Mouse (Mus musculus): ENCODE measurements at regions not wholly inside any gene's neighbourhood (a gene's known extent, or its start where the extent isn't known, plus 50 kb on each side); places are given as distances from the start of the nearest gene placed in this dataset.

- TF ChIP-seq CTCF (IDR thresholded peaks at IDR 0.05 in 2 of 3, conservative IDR thresholded peaks at IDR 0.05 in 1 of 3; ENCODE audit: control insufficient read depth in 1 of 3, insufficient read depth in 1 of 3, low read depth in 2 of 3, low read length in 3 of 3, poor library complexity in 1 of 3, severe bottlenecking in 1 of 3) (no peak), KAT2A (conservative IDR thresholded peaks at IDR 0.05; ENCODE audit: low read depth, low read length) (no peak), SMC3 (IDR thresholded peaks at IDR 0.05; ENCODE audit: low read depth, low read length) (no peak), POLR2A (IDR thresholded peaks at IDR 0.05; ENCODE audit: control insufficient read depth in 1 of 2, insufficient read depth in 1 of 2, low read depth in 1 of 2, low read length in 2 of 2, poor library complexity in 1 of 2) (no peak), EP300 (IDR thresholded peaks at IDR 0.05; ENCODE audit: low read depth in 1 of 2, low read length in 2 of 2) (no peak), GABPA (IDR thresholded peaks at IDR 0.05; ENCODE audit: low read depth, low read length) (no peak), ZNF384 (IDR thresholded peaks at IDR 0.05; ENCODE audit: low read depth, low read length) (no peak), MYB (IDR thresholded peaks at IDR 0.05; ENCODE audit: low read depth, low read length) (no peak), GATA1 (IDR thresholded peaks at IDR 0.05; ENCODE audit: low read depth, low read length) (no peak), MAFK (IDR thresholded peaks at IDR 0.05; ENCODE audit: borderline replicate concordance, low read depth, low read length) (no peak), RAD21 (IDR thresholded peaks at IDR 0.05; ENCODE audit: low read depth, low read length) (no peak)
Observed at GRCm38 (mm10) chr2:115307248-115307647, 274.3 kb upstream of the BC052040 start.

All from MEL (cell line).